Mouse (Mus musculus): ENCODE data around the gene Pik3r4. TPM values are rescaled to one million over a fixed set of nuclear protein-coding genes. Genes with fewer than 3 reads are reported as not detected.

The Pik3r4 gene
- polyA plus RNA-seq, 1 experiment from 2014 or later, result 22.5 TPM

DNA sequence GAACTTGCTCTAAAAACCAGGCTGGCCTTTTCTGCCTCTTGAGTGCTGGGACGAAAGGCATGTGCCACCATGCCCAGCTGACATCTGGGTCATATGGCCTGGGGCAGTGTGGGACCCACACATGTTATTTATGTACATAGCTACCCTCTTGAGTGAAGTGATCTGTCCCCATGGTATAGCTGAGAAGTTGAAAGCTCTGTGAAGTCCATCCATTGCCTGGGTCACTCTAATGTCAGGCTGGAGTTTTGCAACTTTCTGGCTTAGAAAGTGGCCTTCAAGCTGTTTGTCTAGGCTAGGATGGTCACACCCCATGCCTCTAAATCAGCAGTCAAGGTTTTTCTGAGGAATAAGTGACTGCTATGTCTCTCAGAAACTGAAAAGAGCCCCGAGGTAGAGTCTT is 29.3 kb downstream of the Pik3r4 start:
- Histone ChIP-seq H3K4me3 (no peak overlapping the region), H3K36me3 (peaks cover 81% of the 10 kb centered on the region), H3K27me3 (ENCODE audit: insufficient read depth, poor library complexity, severe bottlenecking) (no peaks in the 10 kb centered on the region), H3K9me3 (no peaks in the 10 kb centered on the region), H3K27ac (no peak overlapping the region), H3K4me1 (replicated peaks) (no peaks in the 10 kb centered on the region)
- DNase-seq (ENCODE audit: low spot score), result no peak
- WGBS, result 87% methylated on average over 2 of the region's 2 CpGs

DNA sequence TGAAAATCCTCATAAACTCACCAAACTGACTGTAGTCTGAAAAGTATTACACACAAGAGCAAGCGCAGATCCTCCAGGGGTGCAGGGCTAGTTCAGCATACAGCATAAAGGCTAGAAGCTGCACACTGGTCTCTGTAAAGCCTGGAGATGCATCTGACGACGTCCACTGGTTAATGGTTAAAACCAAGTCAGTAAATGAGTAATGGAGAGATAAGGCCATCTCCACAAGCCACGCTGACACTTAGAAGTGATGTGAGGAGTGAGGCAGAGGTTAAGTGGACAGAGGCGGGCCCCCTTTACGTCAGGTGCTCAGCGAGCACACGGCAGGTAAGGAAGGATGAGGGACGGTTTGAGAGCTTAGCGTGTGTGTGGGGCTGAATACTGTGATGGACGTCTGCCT is 33.2 kb downstream of the Pik3r4 start:
- H3K27me3 ChIP-seq (ENCODE audit: insufficient read depth, poor library complexity, severe bottlenecking), result no peaks in the 10 kb centered on the region
- no peak overlapping the region for H3K27ac ChIP-seq
- no peaks in the 10 kb centered on the region for H3K4me1 ChIP-seq (replicated peaks)
- no peaks in the 10 kb centered on the region for H3K9me3 ChIP-seq
- no peak overlapping the region for H3K4me3 ChIP-seq
- no peak for DNase-seq (ENCODE audit: low spot score)
- peaks cover 80% of the 10 kb centered on the region for H3K36me3 ChIP-seq
- 88% methylated on average over 11 of the region's 11 CpGs for WGBS

DNA sequence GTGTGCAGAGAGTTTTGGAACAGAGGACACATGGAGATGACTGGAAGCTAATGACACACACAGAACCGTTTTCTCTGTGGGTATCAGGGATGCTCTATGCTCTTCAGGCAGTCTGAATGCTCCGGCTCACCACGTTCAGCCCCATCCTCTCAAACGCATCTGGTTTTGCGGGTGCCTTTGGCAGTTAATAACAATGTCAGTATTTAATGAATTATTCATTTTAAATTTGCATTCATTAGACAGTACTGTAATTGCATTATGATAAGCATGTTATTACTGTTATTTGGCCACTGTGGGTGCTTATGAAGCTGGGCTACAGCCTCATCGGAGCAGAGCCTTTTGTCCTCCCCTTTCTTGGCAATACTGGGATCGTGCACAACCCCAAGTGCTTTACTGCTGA is 38.6 kb downstream of the Pik3r4 start:
- no peak overlapping the region for H3K27ac ChIP-seq
- H3K9me3 ChIP-seq, result no peaks in the 10 kb centered on the region
- 90% methylated on average over 7 of the region's 7 CpGs for WGBS
- no peak for DNase-seq (ENCODE audit: low spot score)
- H3K27me3 ChIP-seq (ENCODE audit: insufficient read depth, poor library complexity, severe bottlenecking), result no peaks in the 10 kb centered on the region
- H3K4me3 ChIP-seq, result no peak overlapping the region
- H3K36me3 ChIP-seq, result peaks cover 94% of the 10 kb centered on the region
- no peaks in the 10 kb centered on the region for H3K4me1 ChIP-seq (replicated peaks)

DNA sequence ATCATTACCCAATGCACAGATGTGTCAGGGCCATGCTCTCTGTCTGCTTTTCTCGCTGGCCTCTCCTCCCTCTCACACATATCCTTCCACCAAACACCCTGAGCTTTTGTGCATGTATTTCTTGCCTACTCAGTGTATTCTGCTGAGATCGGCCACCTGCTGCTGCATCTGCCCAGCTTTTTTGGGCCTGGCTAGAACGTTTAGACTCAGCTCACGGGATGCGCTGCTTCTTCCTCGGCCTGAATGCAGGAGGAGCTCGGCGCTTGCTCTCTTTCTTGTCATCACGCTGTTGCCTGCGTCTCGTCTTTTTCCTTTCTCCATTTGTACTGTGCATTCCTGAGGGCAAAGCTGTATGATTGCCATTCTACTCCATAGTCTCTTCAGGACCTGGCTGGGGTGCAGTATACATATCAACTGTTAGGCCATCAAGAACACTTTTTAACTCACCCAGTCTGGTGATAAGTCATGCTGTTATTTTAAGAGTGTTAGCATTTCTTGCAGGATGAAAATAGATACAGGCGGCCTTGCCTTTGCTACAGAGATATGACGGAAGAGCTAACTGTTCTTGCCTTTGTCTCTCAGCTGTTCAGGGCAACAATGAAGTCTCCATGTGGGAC is 41.9 kb downstream of the Pik3r4 start:
- 93% methylated on average over 13 of the region's 13 CpGs for WGBS
- no peak overlapping the region for H3K4me3 ChIP-seq
- H3K4me1 ChIP-seq (replicated peaks), result no peaks in the 10 kb centered on the region
- no peaks in the 10 kb centered on the region for H3K27me3 ChIP-seq (ENCODE audit: insufficient read depth, poor library complexity, severe bottlenecking)
- H3K27ac ChIP-seq, result no peak overlapping the region
- DNase-seq (ENCODE audit: low spot score), result no peak
- peaks cover 92% of the 10 kb centered on the region for H3K36me3 ChIP-seq
- H3K9me3 ChIP-seq, result no peaks in the 10 kb centered on the region

DNA sequence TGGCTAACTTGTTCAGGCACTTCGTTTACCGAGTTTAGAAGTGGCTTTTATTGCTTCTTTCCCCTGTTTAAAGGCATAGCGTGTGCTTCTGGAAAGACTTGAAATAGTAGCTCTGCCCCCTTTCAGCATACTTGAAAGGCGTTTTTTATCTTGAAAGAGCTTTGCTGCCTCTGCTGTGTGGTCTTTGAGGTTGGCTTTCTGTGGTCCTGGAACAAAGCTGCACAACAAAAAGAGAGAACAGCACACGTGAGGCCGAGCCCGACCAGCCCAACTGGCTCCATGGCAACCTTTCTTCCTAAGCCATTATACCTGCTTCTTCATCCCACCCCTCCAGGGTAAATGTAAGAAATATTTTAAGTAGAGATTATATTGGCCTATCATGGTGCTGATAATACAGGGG is 46.7 kb downstream of the Pik3r4 start:
- Histone ChIP-seq H3K27ac (no peak overlapping the region), H3K27me3 (ENCODE audit: insufficient read depth, poor library complexity, severe bottlenecking) (no peaks in the 10 kb centered on the region), H3K9me3 (no peaks in the 10 kb centered on the region), H3K4me1 (replicated peaks) (no peaks in the 10 kb centered on the region), H3K4me3 (no peak overlapping the region), H3K36me3 (peaks cover 53% of the 10 kb centered on the region)
- DNase-seq (ENCODE audit: low spot score), result no peak
- WGBS, result 60% methylated on average over 7 of the region's 7 CpGs

DNA sequence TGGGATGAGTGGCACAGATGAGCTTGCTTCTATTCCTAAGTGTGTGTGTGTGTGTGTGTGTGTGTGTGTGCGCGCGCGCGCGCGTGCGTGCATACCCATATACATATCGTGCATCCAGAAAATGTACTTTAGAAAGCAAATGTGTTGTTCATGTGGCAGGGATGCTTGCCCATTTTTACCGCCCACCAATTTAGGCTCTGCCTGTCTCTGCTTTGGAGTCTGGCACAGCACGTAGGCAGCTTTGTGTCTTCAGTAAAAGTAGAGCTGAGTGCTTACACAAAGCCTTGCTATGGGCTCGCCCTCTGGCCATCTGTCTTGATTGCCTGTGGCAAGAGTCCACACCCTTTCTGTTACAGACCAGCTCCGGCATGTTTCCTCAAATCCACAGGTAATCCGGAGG is 49.7 kb downstream of the Pik3r4 start:
- WGBS, result 92% methylated on average over 14 of the region's 14 CpGs
- H3K9me3 ChIP-seq, result no peaks in the 10 kb centered on the region
- H3K27me3 ChIP-seq (ENCODE audit: insufficient read depth, poor library complexity, severe bottlenecking), result no peaks in the 10 kb centered on the region
- no peak overlapping the region for H3K4me3 ChIP-seq
- DNase-seq (ENCODE audit: low spot score), result no peak
- H3K27ac ChIP-seq, result no peak overlapping the region
- peaks cover 23% of the 10 kb centered on the region for H3K36me3 ChIP-seq
- no peaks in the 10 kb centered on the region for H3K4me1 ChIP-seq (replicated peaks)

DNA sequence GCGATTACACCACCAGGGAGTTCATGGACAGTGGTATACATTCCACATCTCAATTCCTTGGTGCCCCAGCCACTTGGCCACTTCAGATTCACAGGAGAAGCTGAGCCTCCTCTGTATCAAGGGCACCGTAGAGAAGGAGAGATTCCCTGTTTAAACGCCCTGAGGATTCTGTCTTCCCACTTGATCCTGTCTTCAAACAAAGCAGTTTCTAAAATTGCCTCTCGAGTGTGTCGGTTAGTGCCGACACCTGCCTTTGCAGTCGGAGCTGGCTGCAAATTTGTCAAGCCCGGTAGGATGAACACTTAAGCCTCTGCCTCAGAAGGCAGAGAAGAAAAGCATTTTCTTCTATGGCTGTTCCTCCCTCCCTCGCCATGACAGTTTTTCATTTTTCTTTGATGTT is 50.3 kb downstream of the Pik3r4 start:
- Histone ChIP-seq H3K9me3 (no peaks in the 10 kb centered on the region), H3K27me3 (ENCODE audit: insufficient read depth, poor library complexity, severe bottlenecking) (no peaks in the 10 kb centered on the region), H3K4me3 (no peak overlapping the region), H3K4me1 (replicated peaks) (no peaks in the 10 kb centered on the region), H3K36me3 (peaks cover 17% of the 10 kb centered on the region), H3K27ac (no peak overlapping the region)
- no peak for DNase-seq (ENCODE audit: low spot score)
- WGBS, result 92% methylated on average over 9 of the region's 9 CpGs

DNA sequence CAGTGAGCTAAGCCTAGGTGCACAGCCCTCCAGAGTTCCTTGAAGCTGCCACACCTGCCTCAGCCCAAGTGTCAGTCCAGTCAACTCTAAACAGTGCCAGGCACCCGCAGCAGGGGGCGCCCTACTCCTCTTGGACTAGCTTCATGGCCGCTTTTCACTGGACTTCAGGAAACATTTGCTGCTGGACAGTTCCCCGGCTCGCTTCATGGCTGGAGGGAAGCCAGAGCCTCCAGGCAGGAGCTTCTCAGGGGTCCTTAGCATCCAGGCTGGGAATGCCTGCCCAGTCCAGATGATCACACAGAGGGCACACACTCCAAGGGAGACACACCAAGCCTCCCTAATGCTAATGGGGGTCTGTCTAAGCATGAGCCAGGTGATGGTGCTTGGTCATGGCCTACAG is 51.1 kb downstream of the Pik3r4 start:
- Histone ChIP-seq H3K36me3 (peaks cover 9% of the 10 kb centered on the region; the same call in 1 of the 2 replicates), H3K4me1 (replicated peaks) (no peaks in the 10 kb centered on the region), H3K9me3 (no peaks in the 10 kb centered on the region), H3K27ac (no peak overlapping the region), H3K4me3 (no peak overlapping the region), H3K27me3 (ENCODE audit: insufficient read depth, poor library complexity, severe bottlenecking) (no peaks in the 10 kb centered on the region)
- DNase-seq (ENCODE audit: low spot score), result peak; percentile 86
- WGBS, result 3% methylated on average over 5 of the region's 5 CpGs

DNA sequence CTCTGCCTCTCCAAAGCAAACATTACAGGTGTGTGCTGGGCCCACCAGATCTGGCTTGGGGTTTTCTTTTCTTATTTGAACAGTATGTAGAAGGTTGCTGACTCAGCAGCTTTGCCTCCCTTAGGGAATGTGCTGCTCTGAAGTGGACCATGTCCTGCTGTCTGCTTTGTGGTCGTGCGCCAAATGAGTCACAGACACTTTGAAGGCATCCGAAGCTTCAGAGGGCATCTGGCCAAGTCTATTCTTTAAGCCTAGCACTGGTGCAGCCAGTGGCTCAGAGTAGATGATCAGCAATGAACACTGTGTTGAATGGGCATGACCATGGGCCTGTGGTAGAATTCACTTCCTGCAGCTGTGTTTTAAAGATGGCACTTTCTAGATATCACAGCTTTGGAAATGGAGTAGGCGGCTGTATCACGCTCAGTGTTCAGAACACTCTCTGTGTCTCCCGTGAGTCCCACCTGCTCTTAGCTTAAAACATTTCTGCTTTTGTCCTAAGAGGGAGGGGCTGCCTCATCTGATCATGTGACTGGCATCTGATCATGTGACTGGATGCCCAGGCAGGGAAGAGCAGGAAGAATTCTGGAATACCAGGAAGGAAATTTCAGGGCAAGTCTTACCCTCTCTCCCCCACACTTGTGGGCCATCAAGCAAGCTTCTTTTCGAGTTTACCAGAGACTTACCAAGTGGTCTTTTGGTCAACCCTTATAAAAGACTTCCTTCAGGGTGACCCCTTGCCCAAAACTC is 54.2 kb downstream of the Pik3r4 start:
- no peaks in the 10 kb centered on the region for H3K27me3 ChIP-seq (ENCODE audit: insufficient read depth, poor library complexity, severe bottlenecking)
- no peak overlapping the region for H3K27ac ChIP-seq
- H3K36me3 ChIP-seq, result no peaks in the 10 kb centered on the region
- no peaks in the 10 kb centered on the region for H3K4me1 ChIP-seq (replicated peaks)
- 93% methylated on average over 7 of the region's 7 CpGs for WGBS
- no peak for DNase-seq (ENCODE audit: low spot score)
- H3K9me3 ChIP-seq, result no peaks in the 10 kb centered on the region
- no peak overlapping the region for H3K4me3 ChIP-seq

DNA sequence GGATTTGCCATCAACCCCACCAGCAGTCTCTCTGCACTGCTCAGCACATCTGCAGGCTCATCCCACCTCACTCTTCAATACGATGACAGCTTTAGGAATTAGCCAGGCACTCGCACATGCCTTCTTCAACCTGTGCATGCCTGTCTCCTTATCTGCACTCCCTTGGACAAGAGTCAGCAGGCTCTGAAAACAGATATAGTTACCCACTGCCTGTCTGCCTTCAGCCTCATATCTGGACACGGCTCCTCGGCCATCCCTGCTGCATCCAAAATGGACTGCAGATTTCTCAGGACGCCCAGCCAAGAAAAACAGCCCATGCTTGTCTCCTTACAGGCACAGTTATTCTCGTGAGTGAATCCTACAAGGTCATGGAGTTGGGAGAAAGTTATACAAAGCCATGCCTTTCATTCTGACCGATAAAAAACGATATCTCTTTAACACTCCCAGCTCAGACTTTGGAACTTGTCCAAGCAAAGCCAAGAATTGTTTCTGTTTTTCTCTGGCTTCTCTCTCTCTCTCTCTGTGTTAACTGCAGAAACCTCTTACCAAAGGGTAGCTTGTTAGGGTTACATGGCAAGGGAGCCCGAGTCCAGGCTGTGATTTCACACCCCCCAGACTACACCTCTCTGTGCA is 55.1 kb downstream of the Pik3r4 start:
- no peak for DNase-seq (ENCODE audit: low spot score)
- H3K27ac ChIP-seq, result no peak overlapping the region
- 84% methylated on average over 9 of the region's 9 CpGs for WGBS
- peaks cover 8% of the 10 kb centered on the region for H3K4me1 ChIP-seq (replicated peaks)
- no peaks in the 10 kb centered on the region for H3K36me3 ChIP-seq
- H3K4me3 ChIP-seq, result no peak overlapping the region
- no peaks in the 10 kb centered on the region for H3K9me3 ChIP-seq
- H3K27me3 ChIP-seq (ENCODE audit: insufficient read depth, poor library complexity, severe bottlenecking), result no peaks in the 10 kb centered on the region

DNA sequence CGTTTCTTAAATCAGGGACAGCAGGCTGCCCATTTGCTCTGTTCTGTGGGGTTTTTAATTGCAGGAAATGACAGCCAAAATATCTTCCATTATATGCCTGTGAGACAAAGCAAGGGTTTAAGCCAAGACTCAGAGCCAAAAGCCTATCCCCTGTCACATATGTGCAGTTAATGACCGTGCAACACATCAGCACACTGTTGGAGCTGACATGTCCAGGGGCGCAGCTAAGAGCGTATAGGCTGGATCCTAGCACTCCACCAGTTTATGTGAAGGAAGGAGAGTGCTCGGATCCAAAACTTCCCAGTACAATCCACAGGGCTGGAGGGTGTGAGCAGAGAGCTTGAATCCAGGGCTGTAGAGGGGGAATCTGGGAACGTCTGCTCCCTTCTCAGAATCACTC is 57.9 kb downstream of the Pik3r4 start:
- Histone ChIP-seq H3K4me3 (no peak overlapping the region), H3K27me3 (ENCODE audit: insufficient read depth, poor library complexity, severe bottlenecking) (no peaks in the 10 kb centered on the region), H3K4me1 (replicated peaks) (peaks cover 8% of the 10 kb centered on the region), H3K27ac (no peak overlapping the region), H3K9me3 (no peaks in the 10 kb centered on the region), H3K36me3 (no peaks in the 10 kb centered on the region)
- 86% methylated on average over 6 of the region's 6 CpGs for WGBS
- no peak for DNase-seq (ENCODE audit: low spot score)

DNA sequence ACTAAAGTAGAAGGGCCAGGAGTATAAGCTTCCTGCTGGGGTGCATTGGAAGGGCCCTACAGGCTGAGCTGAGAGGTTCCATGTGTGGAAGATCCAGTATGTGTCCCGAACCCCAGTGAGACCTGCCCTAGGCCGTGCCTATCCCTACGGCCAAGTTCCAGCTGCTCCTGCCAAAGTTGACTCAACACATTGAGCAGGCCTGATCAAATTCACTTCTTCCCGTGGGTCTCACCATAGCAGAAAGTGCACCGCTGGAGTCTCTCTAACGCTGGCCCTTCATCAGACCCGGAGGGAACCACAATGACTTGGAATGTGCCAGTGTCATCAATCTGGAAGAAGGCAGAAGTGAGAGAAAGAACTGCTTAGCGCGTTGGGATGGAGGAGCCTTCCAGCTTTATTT is 59.2 kb downstream of the Pik3r4 start:
- WGBS, result 65% methylated on average over 9 of the region's 9 CpGs
- Histone ChIP-seq H3K9me3 (no peaks in the 10 kb centered on the region), H3K27ac (no peak overlapping the region), H3K27me3 (ENCODE audit: insufficient read depth, poor library complexity, severe bottlenecking) (no peaks in the 10 kb centered on the region), H3K4me1 (replicated peaks) (peaks cover 8% of the 10 kb centered on the region), H3K36me3 (no peaks in the 10 kb centered on the region), H3K4me3 (no peak overlapping the region)
- no peak for DNase-seq (ENCODE audit: low spot score)

DNA sequence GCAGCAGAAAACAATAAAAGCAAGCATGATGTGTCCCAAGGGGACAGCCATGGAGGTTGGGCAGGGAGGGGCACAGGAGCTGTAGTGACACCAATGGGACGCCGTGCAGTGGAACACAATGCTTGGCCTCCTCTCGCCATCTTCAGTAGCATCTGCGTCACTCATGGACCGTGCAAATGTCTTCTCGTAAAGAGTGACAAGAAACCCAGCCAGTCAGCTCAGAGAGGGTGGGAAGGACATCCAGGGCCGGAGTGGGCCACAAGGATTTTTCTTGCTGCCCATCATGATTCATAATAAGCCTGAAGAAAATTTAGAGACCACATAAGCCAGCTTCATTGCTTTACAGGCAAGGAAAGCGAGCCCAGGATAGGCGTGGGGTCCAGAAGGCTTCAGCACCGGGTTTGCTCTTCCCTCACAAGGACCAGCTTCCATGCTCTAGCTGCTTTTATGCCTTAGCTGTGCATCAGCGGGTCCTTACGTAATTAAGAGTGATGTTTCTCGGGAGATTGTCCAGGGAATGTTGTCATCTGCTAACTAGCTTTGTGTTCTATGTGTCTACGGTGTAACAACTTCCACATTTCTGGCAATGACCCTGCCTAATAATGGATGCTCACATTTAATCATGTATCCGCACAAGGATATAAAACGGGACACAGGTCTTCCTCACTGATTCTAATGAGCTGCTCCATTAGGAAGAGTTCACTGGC is 61.6 kb downstream of the Pik3r4 start:
- DNase-seq (ENCODE audit: low spot score), result no peak
- Histone ChIP-seq H3K4me3 (no peak overlapping the region), H3K4me1 (replicated peaks) (peaks cover 8% of the 10 kb centered on the region), H3K27ac (no peak overlapping the region), H3K27me3 (ENCODE audit: insufficient read depth, poor library complexity, severe bottlenecking) (no peaks in the 10 kb centered on the region; the same call in 1 of the 2 replicates), H3K9me3 (no peaks in the 10 kb centered on the region), H3K36me3 (no peaks in the 10 kb centered on the region)
- 90% methylated on average over 16 of the region's 16 CpGs for WGBS

Measured in hindbrain, embryonic 10.5 days (tissue).